Mouse (Mus musculus) heart, adult 11 months (tissue): ENCODE measurements around the gene Got2.
A peak's percentile ranks its signal among the peaks of the same experiment; 100 is the strongest.
"Not testable (repeated sequence)": the region's sequence is repeated elsewhere in the genome, so short reads cannot be mapped to it uniquely, and the experiment has no call there.

ENCODE experiments used
- DNase-seq: peaks from one replicate; pipeline ENCODE4 v3.0.0; 2022

The Got2 gene

GRCm38 (mm10) chr8:95864851-95865250 lies 23.5 kb downstream of the Got2 start:
- not testable (repeated sequence) for DNase-seq

- DNase-seq: not testable (repeated sequence)
Observed at GRCm38 (mm10) chr8:95863761-95864440, 24.4 kb downstream of the Got2 start.

GRCm38 (mm10) chr8:95854174-95854573 lies 34.2 kb downstream of the Got2 start:
- no peak for DNase-seq

GRCm38 (mm10) chr8:95853102-95853843 lies 35.1 kb downstream of the Got2 start, which contains the start of gene Slc38a7:
Gene Slc38a7, minus strand, starts transcription at chr8:95853539.
- DNase-seq: peak; percentile 99

GRCm38 (mm10) chr8:95852290-95852689 lies 36.1 kb downstream of the Got2 start:
- peak; percentile 97 for DNase-seq

- no peak for DNase-seq
Observed at GRCm38 (mm10) chr8:95850326-95850725, 38.0 kb downstream of the Got2 start.

- DNase-seq: no peak
Observed at GRCm38 (mm10) chr8:95848734-95849464, 39.4 kb downstream of the Got2 start.

- DNase-seq: no peak
Observed at GRCm38 (mm10) chr8:95848061-95848551, 40.2 kb downstream of the Got2 start.

GRCm38 (mm10) chr8:95845026-95845425 lies 43.3 kb downstream of the Got2 start:
- DNase-seq: no peak

- no peak for DNase-seq
Observed at GRCm38 (mm10) chr8:95843968-95844367, 44.4 kb downstream of the Got2 start.

GRCm38 (mm10) chr8:95841436-95841835 lies 46.9 kb downstream of the Got2 start:
- DNase-seq: no peak

GRCm38 (mm10) chr8:95839289-95839688 lies 49.1 kb downstream of the Got2 start:
- peak; percentile 54 for DNase-seq

- no peak for DNase-seq
Observed at GRCm38 (mm10) chr8:95837266-95837665, 51.1 kb downstream of the Got2 start.

- DNase-seq: peak; percentile 79
Observed at GRCm38 (mm10) chr8:95835891-95836290, 52.5 kb downstream of the Got2 start.

GRCm38 (mm10) chr8:95833435-95833984 lies 54.8 kb downstream of the Got2 start:
- peak; percentile 91 for DNase-seq

GRCm38 (mm10) chr8:95832603-95833434 lies 55.5 kb downstream of the Got2 start:
- peak; percentile 95 for DNase-seq

- DNase-seq: no peak
Observed at GRCm38 (mm10) chr8:95830144-95830543, 58.2 kb downstream of the Got2 start.

GRCm38 (mm10) chr8:95825162-95825561 lies 63.2 kb downstream of the Got2 start, which contains the start of gene Sap18b:
Gene Sap18b, plus strand, starts transcription at chr8:95825346.
- DNase-seq: not testable (repeated sequence)

GRCm38 (mm10) chr8:95822699-95823098 lies 65.6 kb downstream of the Got2 start:
- DNase-seq: peak; percentile 92

GRCm38 (mm10) chr8:95822096-95822495 lies 66.3 kb downstream of the Got2 start:
- DNase-seq: no peak

GRCm38 (mm10) chr8:95821266-95821665 lies 67.1 kb downstream of the Got2 start:
- DNase-seq: no peak

- DNase-seq: peak; percentile 94
Observed at GRCm38 (mm10) chr8:95818211-95818610, 70.1 kb downstream of the Got2 start.
